Mouse (Mus musculus): Measurements from ENCODE around the gene Tff1. TPM values are rescaled to one million over a fixed set of nuclear protein-coding genes. Genes with fewer than 3 reads are reported as not detected.

Gene Tff1
- polyA plus RNA-seq, 1 experiment: not detected

GRCm38 (mm10) chr17:31136821-31137220, 28.3 kb downstream of the Tff1 start:
- Histone ChIP-seq H3K27ac (ENCODE audit: insufficient read depth, low read length) (no peak overlapping the region), H3K4me3 (ENCODE audit: insufficient read depth, low read length) (no peak overlapping the region), H3K4me1 (ENCODE audit: control insufficient read depth, insufficient read depth, low read length) (no peaks in the 10 kb centered on the region; the same call in 1 of the 2 replicates)
- no peak for TF ChIP-seq CTCF (IDR thresholded peaks at IDR 0.05; ENCODE audit: extremely low read depth, insufficient read depth, low read length)
- TF ChIP-seq POLR2A (IDR thresholded peaks at IDR 0.05; ENCODE audit: extremely low read depth, insufficient read depth, low read length): no peak

GRCm38 (mm10) chr17:31136291-31136690, 28.8 kb downstream of the Tff1 start:
- Histone ChIP-seq H3K27ac (ENCODE audit: insufficient read depth, low read length) (no peak overlapping the region), H3K4me1 (ENCODE audit: control insufficient read depth, insufficient read depth, low read length) (peaks cover 2% of the 10 kb centered on the region; the same call in 1 of the 2 replicates), H3K4me3 (ENCODE audit: insufficient read depth, low read length) (no peak overlapping the region)
- TF ChIP-seq CTCF (IDR thresholded peaks at IDR 0.05; ENCODE audit: extremely low read depth, insufficient read depth, low read length) (no peak), POLR2A (IDR thresholded peaks at IDR 0.05; ENCODE audit: extremely low read depth, insufficient read depth, low read length) (no peak)

GRCm38 (mm10) chr17:31134913-31135312, 30.2 kb downstream of the Tff1 start:
- TF ChIP-seq CTCF (IDR thresholded peaks at IDR 0.05; ENCODE audit: extremely low read depth, insufficient read depth, low read length) (no peak), POLR2A (IDR thresholded peaks at IDR 0.05; ENCODE audit: extremely low read depth, insufficient read depth, low read length) (no peak)
- H3K27ac ChIP-seq (ENCODE audit: insufficient read depth, low read length): no peak overlapping the region
- no peak overlapping the region for H3K4me3 ChIP-seq (ENCODE audit: insufficient read depth, low read length)
- peaks cover 2% of the 10 kb centered on the region; the same call in 1 of the 2 replicates for H3K4me1 ChIP-seq (ENCODE audit: control insufficient read depth, insufficient read depth, low read length)

GRCm38 (mm10) chr17:31133776-31134175, 31.3 kb downstream of the Tff1 start:
- Histone ChIP-seq H3K4me3 (ENCODE audit: insufficient read depth, low read length) (no peak overlapping the region), H3K4me1 (ENCODE audit: control insufficient read depth, insufficient read depth, low read length) (peaks cover 2% of the 10 kb centered on the region; the same call in 1 of the 2 replicates), H3K27ac (ENCODE audit: insufficient read depth, low read length) (no peak overlapping the region)
- no peak for TF ChIP-seq POLR2A (IDR thresholded peaks at IDR 0.05; ENCODE audit: extremely low read depth, insufficient read depth, low read length)
- no peak for TF ChIP-seq CTCF (IDR thresholded peaks at IDR 0.05; ENCODE audit: extremely low read depth, insufficient read depth, low read length)

- Histone ChIP-seq H3K4me3 (ENCODE audit: insufficient read depth, low read length) (no peak overlapping the region), H3K27ac (ENCODE audit: insufficient read depth, low read length) (no peak overlapping the region), H3K4me1 (ENCODE audit: control insufficient read depth, insufficient read depth, low read length) (peaks cover 2% of the 10 kb centered on the region; the same call in 1 of the 2 replicates)
- no peak for TF ChIP-seq CTCF (IDR thresholded peaks at IDR 0.05; ENCODE audit: extremely low read depth, insufficient read depth, low read length)
Observed at GRCm38 (mm10) chr17:31131269-31131821, 33.7 kb downstream of the Tff1 start.

- no peak within 1 kb of the TSS for H3K27ac ChIP-seq (ENCODE audit: insufficient read depth, low read length)
- H3K4me3 ChIP-seq (ENCODE audit: insufficient read depth, low read length): no peak within 1 kb of the TSS
- TF ChIP-seq CTCF (IDR thresholded peaks at IDR 0.05; ENCODE audit: extremely low read depth, insufficient read depth, low read length) (no peak), POLR2A (IDR thresholded peaks at IDR 0.05; ENCODE audit: extremely low read depth, insufficient read depth, low read length) (no peak)
Observed at GRCm38 (mm10) chr17:31129452-31129851, 35.6 kb downstream of the Tff1 start, which contains the start of gene Tff3. Tff3 (minus strand) TSS chr17:31129646.

GRCm38 (mm10) chr17:31128708-31129318, 36.3 kb downstream of the Tff1 start:
- Histone ChIP-seq H3K4me1 (ENCODE audit: control insufficient read depth, insufficient read depth, low read length) (peaks cover 2% of the 10 kb centered on the region; the same call in 1 of the 2 replicates), H3K27ac (ENCODE audit: insufficient read depth, low read length) (no peak overlapping the region), H3K4me3 (ENCODE audit: insufficient read depth, low read length) (no peak overlapping the region)
- TF ChIP-seq POLR2A (IDR thresholded peaks at IDR 0.05; ENCODE audit: extremely low read depth, insufficient read depth, low read length): no peak
- no peak for TF ChIP-seq CTCF (IDR thresholded peaks at IDR 0.05; ENCODE audit: extremely low read depth, insufficient read depth, low read length)

More at GRCm38 (mm10) chr17:31129452-31129851, 35.6 kb downstream of the Tff1 start, which contains the start of gene Tff3:
- H3K4me1 ChIP-seq (ENCODE audit: control insufficient read depth, insufficient read depth, low read length): peaks cover 2% of the 10 kb centered on the region; the same call in 1 of the 2 replicates

- Histone ChIP-seq H3K4me3 (ENCODE audit: insufficient read depth, low read length) (no peak overlapping the region), H3K4me1 (ENCODE audit: control insufficient read depth, insufficient read depth, low read length) (no peaks in the 10 kb centered on the region), H3K27ac (ENCODE audit: insufficient read depth, low read length) (no peak overlapping the region)
- TF ChIP-seq POLR2A (IDR thresholded peaks at IDR 0.05; ENCODE audit: extremely low read depth, insufficient read depth, low read length): no peak
- no peak for TF ChIP-seq CTCF (IDR thresholded peaks at IDR 0.05; ENCODE audit: extremely low read depth, insufficient read depth, low read length)
Observed at GRCm38 (mm10) chr17:31125548-31126266, 39.4 kb downstream of the Tff1 start.

- Histone ChIP-seq H3K4me1 (ENCODE audit: control insufficient read depth, insufficient read depth, low read length) (no peaks in the 10 kb centered on the region), H3K27ac (ENCODE audit: insufficient read depth, low read length) (no peak overlapping the region), H3K4me3 (ENCODE audit: insufficient read depth, low read length) (no peak overlapping the region)
- TF ChIP-seq POLR2A (IDR thresholded peaks at IDR 0.05; ENCODE audit: extremely low read depth, insufficient read depth, low read length): no peak
- peak; percentile 76 for TF ChIP-seq CTCF (IDR thresholded peaks at IDR 0.05; ENCODE audit: extremely low read depth, insufficient read depth, low read length)
Observed at GRCm38 (mm10) chr17:31121975-31122374, 43.1 kb downstream of the Tff1 start.
